Mouse (Mus musculus) stomach, embryonic 14.5 days (tissue): Measurements from ENCODE around the gene Slc26a11. TPM values are rescaled to one million over a fixed set of nuclear protein-coding genes. Genes with fewer than 3 reads are reported as not detected.

Experiments
- ATAC-seq: fragments of 200-750 bp; cut with Nextera tagmentation; 2 replicates; pipeline ENCODE4 v1.8.0; 2017; ENCODE audit warnings: low read depth, moderate TSS enrichment; ENCODE audit not compliant: insufficient number of reproducible peaks, insufficient read depth, low FRiP score
- H3K27ac ChIP-seq: fragments of 300-500 bp; sonication (generic); 2 replicates; pipeline ENCODE4 v1.5.1; 2014; ENCODE audit warnings: mild to moderate bottlenecking, low read length, moderate library complexity, mixed read lengths
- H3K27me3 ChIP-seq: fragments of 300-500 bp; sonication (generic); 2 replicates; pipeline ENCODE4 v1.6.1; 2014; ENCODE audit warnings: low read length, control low read depth, mixed read lengths; ENCODE audit not compliant: control insufficient read depth, insufficient read depth
- H3K36me3 ChIP-seq: fragments of 300-500 bp; sonication (generic); 2 replicates; pipeline ENCODE4 v1.6.1; 2014; ENCODE audit warnings: mild to moderate bottlenecking, control low read depth, low read length, moderate library complexity, mixed read lengths; ENCODE audit not compliant: control insufficient read depth, insufficient read depth
- H3K4me1 ChIP-seq: fragments of 300-500 bp; sonication (generic); 2 replicates; pipeline ENCODE4 v1.6.1; 2014; ENCODE audit warnings: low read length, control low read depth, mixed read lengths; ENCODE audit not compliant: control insufficient read depth, insufficient read depth
- H3K4me2 ChIP-seq: fragments of 300-500 bp; sonication (generic); replicated peaks from 2 replicates; pipeline ENCODE4 v1.6.1; 2014; ENCODE audit warnings: low read depth, low read length, control low read depth
- H3K4me3 ChIP-seq: fragments of 300-500 bp; sonication (generic); 2 replicates; pipeline ENCODE4 v1.5.1; 2014; ENCODE audit warnings: low read depth, low read length, control low read depth
- H3K9ac ChIP-seq: fragments of 300-500 bp; sonication (generic); replicated peaks from 2 replicates; pipeline ENCODE4 v1.6.1; 2014; ENCODE audit warnings: low read depth, mild to moderate bottlenecking, control low read depth, low read length, moderate library complexity, mixed read lengths
- H3K9me3 ChIP-seq: fragments of 300-500 bp; sonication (generic); 2 replicates; pipeline ENCODE4 v1.6.1; 2016; ENCODE audit warnings: low read depth, low read length, control low read depth; ENCODE audit not compliant: control insufficient read depth
- WGBS: fragments of 180-500 bp; shearing (Covaris S2); extraction: QIAGEN DNeasy Blood & Tissue Kit; methylation state at CpG from one replicate; pipeline ENCODE4 v1.1.7; 2014; 5-methylcytosine and 5-hydroxymethylcytosine counted together
- polyA plus RNA-seq: library from polyadenylated mRNA; unstranded; fragments of >200 nt; fragmentation: Nextera tagmentation; extraction: Ambion mirVana; gene quantifications from 2 replicates; pipeline ENCODE4 v1.2.1, GENCODE M21; 2014

Gene Slc26a11
- polyA plus RNA-seq, 1 experiment from 2014 or later = 9.0 TPM

DNA sequence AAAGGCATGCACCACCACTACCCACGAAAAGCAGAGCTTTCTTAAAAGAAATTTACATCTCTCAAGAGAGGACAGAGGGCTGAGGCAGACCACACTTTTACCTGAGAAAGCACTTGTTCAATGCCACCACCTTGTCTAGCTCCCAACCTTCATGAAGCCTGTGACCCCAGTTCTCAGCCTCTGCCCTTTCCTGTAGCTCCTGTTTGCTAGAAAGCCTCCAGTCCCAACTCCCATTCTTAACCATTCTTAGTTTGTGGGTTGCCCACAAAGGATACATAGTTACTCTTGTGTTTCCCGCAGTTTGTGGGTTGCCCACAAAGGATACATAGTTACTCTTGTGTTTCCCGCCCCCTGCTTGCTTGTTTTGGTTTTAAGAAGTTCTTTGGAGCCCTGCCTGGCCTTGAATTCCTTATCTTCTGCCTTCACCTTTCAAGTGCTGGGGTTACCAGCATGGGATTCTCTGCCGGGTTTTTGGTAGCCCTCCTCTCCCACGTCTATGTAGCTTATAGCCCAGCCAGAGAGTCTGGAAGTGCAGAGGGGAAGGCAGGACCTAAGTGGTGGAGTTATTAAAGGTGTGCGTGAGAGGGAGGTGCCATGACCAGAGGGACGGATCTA, 36.1 kb downstream of the Slc26a11 start:
- Histone ChIP-seq H3K27me3 (peaks cover 3% of the 10 kb centered on the region; the same call in 1 of the 2 replicates), H3K4me2 (peak overlapping the region; percentile 91), H3K4me3 (no peak overlapping the region), H3K4me1 (peaks cover 21% of the 10 kb centered on the region), H3K9ac (no peak overlapping the region), H3K9me3 (no peaks in the 10 kb centered on the region), H3K36me3 (no peaks in the 10 kb centered on the region), H3K27ac (0 out of 2 replicates have a peak overlapping the region, but pooled peaks have one; percentile 6)
- no peak for ATAC-seq
- 38% methylated on average over 7 of the region's 7 CpGs for WGBS

DNA sequence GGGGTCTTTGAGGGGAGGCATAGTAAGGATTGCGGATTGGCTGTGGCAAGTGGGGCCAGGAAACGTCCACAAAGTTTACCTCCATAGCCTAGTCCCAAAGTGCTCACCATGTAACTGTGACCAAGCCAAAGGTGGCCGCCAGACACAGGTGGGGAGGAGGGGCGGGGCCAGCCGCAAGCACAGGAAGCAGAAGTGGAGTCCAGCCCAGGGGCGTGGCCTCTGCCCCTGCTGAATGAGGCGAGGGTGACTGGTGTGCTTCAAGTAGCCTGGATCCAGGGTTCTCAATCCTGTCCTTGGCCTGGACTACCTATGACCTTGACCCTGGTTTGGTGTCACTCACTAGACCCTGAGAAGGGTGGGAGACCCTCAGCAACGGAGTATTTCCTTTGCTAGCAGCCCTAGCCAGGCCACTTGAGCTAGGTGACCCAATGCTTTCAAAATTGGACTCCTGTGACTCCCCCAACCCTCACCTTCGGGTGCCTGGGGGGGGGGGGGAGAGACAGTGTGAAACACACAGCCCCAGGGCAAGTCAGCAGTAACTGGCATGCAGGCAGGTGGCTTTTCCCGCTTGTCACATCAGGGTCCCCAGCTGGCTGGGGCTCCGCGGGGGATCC, 36.8 kb downstream of the Slc26a11 start:
- Histone ChIP-seq H3K27ac (no peak overlapping the region; the same call in 1 of the 2 replicates), H3K9ac (no peak overlapping the region)
- peak; percentile 25; the same call in 1 of the 2 replicates for ATAC-seq

DNA sequence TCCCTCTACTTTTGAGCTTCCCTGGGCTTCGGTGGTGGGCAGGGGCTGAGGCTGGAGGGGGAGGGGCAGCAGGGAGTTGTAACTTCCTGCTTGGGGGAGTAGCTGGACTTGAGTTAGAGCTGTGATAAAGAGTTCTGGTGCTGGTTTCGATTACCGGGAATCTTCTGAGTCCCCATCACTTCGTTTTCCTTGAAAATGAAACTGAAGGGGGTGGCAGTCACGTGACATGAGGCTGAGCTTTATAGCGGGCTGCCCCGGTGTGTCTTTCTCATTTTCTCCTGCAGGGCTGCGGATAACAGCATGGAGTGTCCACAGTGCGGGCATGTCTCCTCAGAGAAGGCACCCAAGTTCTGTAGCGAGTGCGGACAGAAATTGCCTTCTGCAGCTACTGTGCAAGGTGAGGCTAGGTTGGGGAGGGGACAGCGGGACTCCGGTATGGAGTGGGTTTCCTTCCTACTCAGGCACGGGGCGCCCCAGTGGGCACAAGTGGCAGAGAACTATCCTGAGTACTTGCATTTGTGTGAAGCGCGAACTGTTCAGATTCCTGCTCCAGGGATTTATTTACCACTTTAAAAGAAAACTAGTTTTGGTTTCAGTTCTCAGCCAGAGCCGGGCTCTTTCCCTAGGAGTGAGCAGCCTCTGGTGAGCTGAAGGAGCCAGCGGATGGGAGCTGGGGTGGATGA, 37.6 kb downstream of the Slc26a11 start, which contains the start of gene Rnf213:
TSS of gene Rnf213 (plus strand) at position 301 of the 683 bp plus-strand sequence.
- Histone ChIP-seq H3K27ac (peak within 1 kb of the TSS; percentile 29; the same call in 1 of the 2 replicates), H3K4me2 (peak within 1 kb of the TSS; percentile 76), H3K36me3 (no peaks in the 10 kb centered on the region), H3K4me3 (peak within 1 kb of the TSS; percentile 49), H3K9ac (0 out of 2 replicates have a peak within 1 kb of the TSS, but pooled peaks have one; percentile 15), H3K4me1 (peaks cover 21% of the 10 kb centered on the region), H3K27me3 (peaks cover 3% of the 10 kb centered on the region; the same call in 1 of the 2 replicates), H3K9me3 (no peaks in the 10 kb centered on the region)
- 2% methylated on average over 19 of the region's 19 CpGs for WGBS
- peak; percentile 68; the same call in 1 of the 2 replicates for ATAC-seq

More for the DNA sequence above, 36.8 kb downstream of the Slc26a11 start:
- H3K9me3 ChIP-seq = no peaks in the 10 kb centered on the region
- peaks cover 21% of the 10 kb centered on the region for H3K4me1 ChIP-seq
- H3K4me3 ChIP-seq = peak overlapping the region; percentile 49
- H3K4me2 ChIP-seq = peak overlapping the region; percentile 76
- no peaks in the 10 kb centered on the region for H3K36me3 ChIP-seq
- 16% methylated on average over 12 of the region's 12 CpGs for WGBS
- H3K27me3 ChIP-seq = peaks cover 3% of the 10 kb centered on the region; the same call in 1 of the 2 replicates

DNA sequence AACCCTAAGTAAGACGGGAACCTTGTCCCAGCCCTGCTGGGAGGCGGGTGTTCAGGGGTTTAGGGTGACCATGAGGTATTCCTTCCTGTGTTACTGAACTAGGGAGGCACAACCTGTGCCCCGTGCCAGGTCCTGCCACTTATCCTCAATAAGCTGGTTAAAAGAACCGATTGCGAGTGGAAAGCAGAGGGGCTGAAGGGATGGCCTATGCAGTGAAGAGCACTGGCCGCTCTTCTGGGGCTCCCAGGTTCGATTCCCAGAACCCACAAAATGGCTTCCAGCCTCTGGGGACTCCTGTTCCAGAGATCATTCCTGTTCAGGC, 38.1 kb downstream of the Slc26a11 start:
- Histone ChIP-seq H3K4me1 (peaks cover 21% of the 10 kb centered on the region), H3K9me3 (no peaks in the 10 kb centered on the region), H3K27ac (peak overlapping the region; percentile 29; the same call in 1 of the 2 replicates), H3K4me2 (peak overlapping the region; percentile 76), H3K27me3 (peaks cover 3% of the 10 kb centered on the region; the same call in 1 of the 2 replicates), H3K9ac (0 out of 2 replicates have a peak overlapping the region, but pooled peaks have one; percentile 15), H3K4me3 (peak overlapping the region; percentile 49), H3K36me3 (no peaks in the 10 kb centered on the region)
- no peak for ATAC-seq
- WGBS = 31% methylated on average over 7 of the region's 7 CpGs

DNA sequence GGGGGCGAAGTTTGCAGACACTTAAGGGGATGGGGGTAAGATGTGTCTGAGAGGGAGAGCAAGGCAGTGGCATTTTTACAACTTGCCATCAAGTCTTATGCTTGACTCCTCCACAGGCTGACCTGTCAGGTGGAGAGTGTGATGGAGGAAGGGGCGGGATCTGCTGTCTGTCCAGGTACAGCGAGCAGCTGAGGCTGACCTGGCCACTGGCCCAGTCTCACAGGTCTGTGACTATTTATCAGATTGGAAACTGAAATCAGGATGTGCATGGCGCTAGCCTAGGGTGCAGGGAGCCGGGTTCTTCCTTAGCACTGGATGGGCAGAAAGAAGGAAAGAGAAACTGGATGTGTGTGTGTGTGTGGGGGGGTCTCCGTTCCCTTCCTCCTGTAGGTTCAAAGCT, 38.9 kb downstream of the Slc26a11 start:
- ATAC-seq = no peak
- WGBS = 45% methylated on average over 6 of the region's 6 CpGs
- Histone ChIP-seq H3K4me1 (peaks cover 21% of the 10 kb centered on the region), H3K27ac (no peak overlapping the region), H3K36me3 (no peaks in the 10 kb centered on the region), H3K9me3 (no peaks in the 10 kb centered on the region), H3K27me3 (peaks cover 3% of the 10 kb centered on the region; the same call in 1 of the 2 replicates), H3K4me3 (peak overlapping the region; percentile 49; the same call in 1 of the 2 replicates), H3K4me2 (peak overlapping the region; percentile 76), H3K9ac (no peak overlapping the region)

DNA sequence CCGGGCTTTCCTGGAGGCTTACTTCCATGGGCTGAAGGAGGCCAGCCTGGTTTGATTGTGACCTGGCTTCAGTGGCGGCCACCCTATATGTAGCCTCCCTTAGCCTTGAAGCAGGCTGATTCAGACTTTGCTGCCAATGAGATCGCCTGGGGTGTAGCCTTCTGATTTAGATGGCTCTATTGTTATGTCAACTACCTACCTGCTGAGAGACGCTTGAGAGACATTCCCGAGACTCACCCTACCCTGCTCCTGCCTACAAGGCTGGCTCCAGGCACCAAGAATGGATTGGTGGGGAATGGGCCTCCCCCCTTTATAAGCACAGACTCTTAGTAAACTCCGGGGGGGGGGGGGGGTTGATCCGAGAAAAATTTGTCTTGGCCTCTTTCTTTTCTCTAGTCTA, 40.0 kb downstream of the Slc26a11 start:
- no peak overlapping the region for H3K9ac ChIP-seq
- no peak overlapping the region for H3K4me3 ChIP-seq
- peaks cover 16% of the 10 kb centered on the region for H3K4me1 ChIP-seq
- 38% methylated on average over 7 of the region's 7 CpGs for WGBS
- no peaks in the 10 kb centered on the region for H3K36me3 ChIP-seq
- ATAC-seq = no peak
- peaks cover 3% of the 10 kb centered on the region; the same call in 1 of the 2 replicates for H3K27me3 ChIP-seq
- H3K9me3 ChIP-seq = no peaks in the 10 kb centered on the region
- no peak overlapping the region for H3K27ac ChIP-seq
- H3K4me2 ChIP-seq = no peak overlapping the region

DNA sequence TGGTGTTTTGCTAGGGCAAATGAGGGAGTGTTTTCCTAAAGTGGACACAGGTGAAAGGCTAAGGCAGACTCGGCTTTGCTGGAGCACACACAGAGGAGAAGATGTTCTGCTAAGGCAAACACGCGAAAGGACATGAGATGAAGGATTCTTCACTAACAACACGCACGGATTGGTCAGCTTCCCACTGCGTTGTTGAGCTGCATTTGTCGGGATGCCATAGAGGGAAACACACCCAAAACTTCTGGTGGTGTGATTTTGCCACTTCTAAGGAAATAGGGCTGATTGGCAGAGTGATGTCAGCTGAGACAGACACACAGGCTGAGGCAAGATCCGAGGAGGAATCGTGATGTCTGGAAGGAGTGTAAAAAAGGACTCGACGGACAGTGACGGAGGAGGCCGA, 40.6 kb downstream of the Slc26a11 start:
- Histone ChIP-seq H3K4me2 (no peak overlapping the region), H3K9ac (no peak overlapping the region), H3K4me1 (peaks cover 13% of the 10 kb centered on the region), H3K9me3 (no peaks in the 10 kb centered on the region), H3K36me3 (no peaks in the 10 kb centered on the region), H3K27me3 (peaks cover 3% of the 10 kb centered on the region; the same call in 1 of the 2 replicates), H3K27ac (no peak overlapping the region), H3K4me3 (no peak overlapping the region)
- ATAC-seq = no peak
- WGBS = 29% methylated on average over 13 of the region's 13 CpGs

DNA sequence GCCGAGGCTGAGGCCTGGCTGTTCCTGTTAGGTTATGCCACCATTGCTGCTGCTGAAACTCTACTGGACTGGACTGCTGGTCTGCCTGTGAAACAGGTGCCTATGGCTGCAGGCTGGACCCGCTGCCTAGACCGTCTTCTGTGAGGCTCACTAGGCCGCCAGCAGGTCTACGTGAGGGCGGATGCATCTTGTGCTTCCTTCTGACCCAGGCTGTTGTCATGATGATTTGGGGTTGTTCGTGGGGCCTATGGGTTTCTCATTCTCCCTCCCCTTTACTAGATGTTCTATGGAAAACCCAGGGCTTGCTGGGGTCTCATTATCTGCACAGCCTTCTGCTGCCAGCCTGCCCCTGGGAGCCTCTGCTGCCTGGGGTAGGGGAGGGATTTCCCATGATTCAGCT, 41.1 kb downstream of the Slc26a11 start:
- WGBS = 76% methylated on average over 7 of the region's 7 CpGs
- peaks cover 3% of the 10 kb centered on the region; the same call in 1 of the 2 replicates for H3K27me3 ChIP-seq
- no peak overlapping the region for H3K27ac ChIP-seq
- H3K4me1 ChIP-seq = peaks cover 13% of the 10 kb centered on the region
- no peak overlapping the region for H3K4me3 ChIP-seq
- no peak for ATAC-seq
- H3K9me3 ChIP-seq = no peaks in the 10 kb centered on the region
- H3K36me3 ChIP-seq = no peaks in the 10 kb centered on the region
- no peak overlapping the region for H3K9ac ChIP-seq
- no peak overlapping the region for H3K4me2 ChIP-seq
